Comparison of ENCODE assay signal across 9 mouse cellular contexts in genomic region chr7:90442070-90442469, GRCm38 (mm10). TPM values are rescaled to one million over a fixed set of nuclear protein-coding genes. Genes with fewer than 3 reads are reported as not detected.
DNase-seq lines count a peak whose midpoint lies in the region; ATAC-seq and TF ChIP-seq lines count a peak whose summit lies in the region.
"Had no signal": no experiment of that assay in that cellular context is flagged by ENCODE, and none has a peak within 500 bp of the region (broad histone marks: within the 10 kb centered on the region; RNA-seq: fewer than 3 reads in every experiment).

No protein-coding gene starts in this region.

- H3K36me3 ChIP-seq in heart, embryonic 11.5 days (ENCODE audit: control insufficient read depth, insufficient read depth, low read length), result no peaks in the 10 kb centered on the region
- H3K36me3 ChIP-seq in MEL (ENCODE audit: control insufficient read depth in 1 of 2, insufficient read depth in 2 of 2, low read length in 2 of 2) (peaks cover 10 to 12% of the 10 kb centered on the region in 2 experiments), macrophage (ENCODE audit: inconsistent target) (0 out of 2 replicates have a peak, but pooled peaks cover 5% of the 10 kb centered on the region)
- H3K36me3 ChIP-seq in heart, embryonic 16.5 days (ENCODE audit: control insufficient read depth, insufficient read depth), result peaks cover under 1% of the 10 kb centered on the region; the same call in 1 of the 2 replicates

- H3K4me2 ChIP-seq in heart, embryonic 11.5 days, result peak overlapping the region; percentile 89
- H3K4me2 ChIP-seq in heart, embryonic 16.5 days (ENCODE audit: low read depth, low read length), result peak overlapping the region; percentile 94

- no peaks in the 10 kb centered on the region for H3K27me3 ChIP-seq in heart, embryonic 11.5 days (ENCODE audit: control insufficient read depth, insufficient read depth, low read length)
- no peaks in the 10 kb centered on the region for H3K27me3 ChIP-seq in MEL (ENCODE audit: control insufficient read depth in 1 of 2, insufficient read depth in 2 of 2, low read length in 2 of 2)
- H3K27me3 ChIP-seq in heart, embryonic 16.5 days (ENCODE audit: control insufficient read depth, insufficient read depth, low read length), result no peaks in the 10 kb centered on the region
- H3K27me3 ChIP-seq: Patski had no signal

- no peak for DNase-seq in heart, postnatal 4 days
- DNase-seq in MEL (ENCODE audit: low read depth, low spot score), result no peak
- DNase-seq in retina, embryonic 14.5 days (ENCODE audit: low spot score), result no peak
- no peak for DNase-seq in left cerebral cortex, postnatal 10 days (ENCODE audit: extremely low spot score in 1 of 2, low spot score in 2 of 2)
- DNase-seq in ovary, postnatal 10 days (ENCODE audit: low spot score), result no peak

- H3K9ac ChIP-seq in heart, embryonic 11.5 days (ENCODE audit: low read depth, low read length), result peak overlapping the region; percentile 75
- peak overlapping the region; percentile 76 for H3K9ac ChIP-seq in MEL (ENCODE audit: control insufficient read depth, low read depth, low read length, poor library complexity, severe bottlenecking)
- H3K9ac ChIP-seq in heart, embryonic 16.5 days (ENCODE audit: low read length), result peak overlapping the region; percentile 99

- TF ChIP-seq POLR2A in MEL (IDR thresholded peaks at IDR 0.05; ENCODE audit: control insufficient read depth in 1 of 2, insufficient read depth in 1 of 2, low read depth in 1 of 2, low read length in 2 of 2, poor library complexity in 1 of 2), result no peak

- no peak for TF ChIP-seq EP300 in MEL (IDR thresholded peaks at IDR 0.05; ENCODE audit: low read depth in 1 of 2, low read length in 2 of 2)

- H3K79me2 ChIP-seq in MEL (ENCODE audit: control insufficient read depth, insufficient read depth, low read length, poor library complexity) (peaks cover 28% of the 10 kb centered on the region), macrophage (ENCODE audit: inconsistent target) (peaks cover 36% of the 10 kb centered on the region)

- peak overlapping the region; percentile 99 for H3K4me3 ChIP-seq in heart, embryonic 11.5 days (ENCODE audit: low read depth, low read length)
- H3K4me3 ChIP-seq in MEL (ENCODE audit: control insufficient read depth in 1 of 2, insufficient read depth in 1 of 2, low read depth in 2 of 2, low read length in 2 of 2) (peak overlapping the region; percentile 55 to 57), macrophage (ENCODE audit: inconsistent target) (peak overlapping the region; percentile 40)
- H3K4me3 ChIP-seq in heart, embryonic 16.5 days (ENCODE audit: low read length), result peak overlapping the region; percentile 99

- no peak for TF ChIP-seq RAD21 in MEL (IDR thresholded peaks at IDR 0.05; ENCODE audit: low read depth, low read length)

- ATAC-seq in heart, embryonic 11.5 days (replicated peaks; ENCODE audit: insufficient number of reproducible peaks, low FRiP score, low TSS enrichment), result no peak
- no peak for ATAC-seq in heart, embryonic 16.5 days (replicated peaks; ENCODE audit: extremely low read depth, insufficient read depth, low FRiP score)

- H3K27ac ChIP-seq in heart, embryonic 11.5 days (ENCODE audit: low read depth, low read length), result 0 out of 2 replicates have a peak overlapping the region, but pooled peaks have one; percentile 46
- H3K27ac ChIP-seq in MEL (ENCODE audit: control insufficient read depth, low read depth, low read length) (peak overlapping the region; percentile 81), macrophage (peak overlapping the region; percentile 45)
- peak overlapping the region; percentile 99 for H3K27ac ChIP-seq in heart, embryonic 16.5 days (ENCODE audit: low read length)

- H3K4me1 ChIP-seq in heart, embryonic 11.5 days (ENCODE audit: control insufficient read depth, insufficient read depth, low read length), result no peaks in the 10 kb centered on the region
- H3K4me1 ChIP-seq in MEL (ENCODE audit: control insufficient read depth in 1 of 2, insufficient read depth in 2 of 2, low read length in 2 of 2), result peaks cover 4 to 5% of the 10 kb centered on the region in 2 experiments; a peak in 3 of 4 replicates
- H3K4me1 ChIP-seq in heart, embryonic 16.5 days (ENCODE audit: control insufficient read depth, insufficient read depth, low read length), result peaks cover 6% of the 10 kb centered on the region

- H3K9me3 ChIP-seq in heart, embryonic 11.5 days (replicated peaks; ENCODE audit: control insufficient read depth, low read length), result no peaks in the 10 kb centered on the region
- H3K9me3 ChIP-seq in MEL (replicated peaks; ENCODE audit: insufficient read depth, low read length), result no peaks in the 10 kb centered on the region
- H3K9me3 ChIP-seq in heart, embryonic 16.5 days (replicated peaks; ENCODE audit: control insufficient read depth, low read length), result no peaks in the 10 kb centered on the region

- no peak for TF ChIP-seq CTCF in MEL (IDR thresholded peaks at IDR 0.05 in 2 of 3, conservative IDR thresholded peaks at IDR 0.05 in 1 of 3; ENCODE audit: control insufficient read depth in 1 of 3, insufficient read depth in 1 of 3, low read depth in 2 of 3, low read length in 3 of 3, poor library complexity in 1 of 3, severe bottlenecking in 1 of 3)

- intact Hi-C loops in left cerebral cortex, postnatal 10 days (cut with DNase I), result no loop called here

- WGBS in heart, embryonic 11.5 days (ENCODE audit: insufficient replicate concordance), result 17% methylated on average over 4 of the region's 4 CpGs
- 14% methylated on average over 4 of the region's 4 CpGs for WGBS in heart, embryonic 16.5 days
- WGBS in macrophage (ENCODE audit: missing documents), result 3% methylated on average over 4 of the region's 4 CpGs

RNA-seq across cellular contexts. Expression of gene Crebzf, which starts 0.5 kb away (rescaled TPM):
- 25.8 and 27.0 TPM in 2 replicates for polyA plus RNA-seq in heart, embryonic 11.5 days (2014; fragmentation: Nextera tagmentation; extraction: Ambion mirVana)
- total RNA-seq in heart, postnatal 4 days (2021), result 10 to 100 TPM; 34.4 to 37.6 TPM
- total RNA-seq in MEL (2012; rRNA removed), result 54.6 and 63.3 TPM in 2 replicates
- polyA plus RNA-seq in MEL (2012; ENCODE audit: insufficient read depth in 1 of 2, insufficient read length in 2 of 2, low read depth in 1 of 2, low replicate concordance in 2 of 2, missing spikeins in 1 of 2), result 100 to 1,000 TPM in 1 of 2 experiments, 10 to 100 TPM in 1; 78.9 to 152 TPM
- polyA plus RNA-seq in heart, embryonic 16.5 days (2015; fragmentation: Nextera tagmentation; extraction: Ambion mirVana), result 14.4 and 15.5 TPM in 2 replicates
- 100 to 1,000 TPM in 25 of 26 experiments, 10 to 100 TPM in 1; 96.9 to 295 (median 175) TPM for total RNA-seq in macrophage (2018; cell fraction: chromatin; rRNA removed)
- 10 to 100 TPM; 10.2 to 26.8 (median 18.0) TPM for total RNA-seq in macrophage (2018; cell fraction: cytosol; rRNA removed)
- 100 to 1,000 TPM in 15 of 26 experiments, 10 to 100 TPM in 11; 60.9 to 197 (median 105) TPM for total RNA-seq in macrophage (2018; cell fraction: nucleus; rRNA removed)
- polyA plus RNA-seq in macrophage (2018), result 19.9 to 39.0 TPM (median 38.2 TPM) in 3 replicates
- total RNA-seq in left cerebral cortex, postnatal 10 days (2021), result 10 to 100 TPM; 72.9 to 78.2 TPM

RNA-seq across cellular contexts. Expression of gene Tmem126a, which starts 15.0 kb away (rescaled TPM):
- 106 and 113 TPM in 2 replicates for polyA plus RNA-seq in heart, embryonic 11.5 days (2014; fragmentation: Nextera tagmentation; extraction: Ambion mirVana)
- total RNA-seq in heart, postnatal 4 days (2021), result 10 to 100 TPM; 94.6 to 98.6 TPM
- 10.3 and 14.3 TPM in 2 replicates for total RNA-seq in MEL (2012; rRNA removed)
- polyA plus RNA-seq in MEL (2012; ENCODE audit: insufficient read depth in 1 of 2, insufficient read length in 2 of 2, low read depth in 1 of 2, low replicate concordance in 2 of 2, missing spikeins in 1 of 2), result 10 to 100 TPM in 1 of 2 experiments, not detected in 1; 11.9 TPM
- 122 and 124 TPM in 2 replicates for polyA plus RNA-seq in heart, embryonic 16.5 days (2015; fragmentation: Nextera tagmentation; extraction: Ambion mirVana)
- total RNA-seq in macrophage (2018; cell fraction: chromatin; rRNA removed), result 10 to 100 TPM in 9 of 26 experiments, 1 to 10 TPM in 15, not detected in 2; 1.1 to 32.0 (median 8.8) TPM
- total RNA-seq in macrophage (2018; cell fraction: cytosol; rRNA removed), result 10 to 100 TPM; 36.1 to 94.0 (median 60.1) TPM
- total RNA-seq in macrophage (2018; cell fraction: nucleus; rRNA removed), result 10 to 100 TPM in 18 of 26 experiments, 1 to 10 TPM in 8; 3.0 to 37.0 (median 12.6) TPM
- 51.6 to 90.6 TPM (median 59.9 TPM) in 3 replicates for polyA plus RNA-seq in macrophage (2018)
- total RNA-seq in left cerebral cortex, postnatal 10 days (2021), result 10 to 100 TPM; 44.9 to 47.3 TPM

RNA-seq across cellular contexts. Expression of gene Ccdc89, which starts 15.7 kb away (rescaled TPM):
- 0.64 and 1.2 TPM in 2 replicates for polyA plus RNA-seq in heart, embryonic 11.5 days (2014; fragmentation: Nextera tagmentation; extraction: Ambion mirVana)
- total RNA-seq in heart, postnatal 4 days (2021), result under 1 TPM; 0.38 to 0.52 TPM
- not detected in 2 replicates for total RNA-seq in MEL (2012; rRNA removed)
- polyA plus RNA-seq in MEL (2012; ENCODE audit: insufficient read depth in 1 of 2, insufficient read length in 2 of 2, low read depth in 1 of 2, low replicate concordance in 2 of 2, missing spikeins in 1 of 2), result not detected
- 0.62 and 0.79 TPM in 2 replicates for polyA plus RNA-seq in heart, embryonic 16.5 days (2015; fragmentation: Nextera tagmentation; extraction: Ambion mirVana)
- under 1 TPM in 4 of 26 experiments, not detected in 22; 0.25 to 0.92 (median 0.46) TPM for total RNA-seq in macrophage (2018; cell fraction: chromatin; rRNA removed)
- total RNA-seq in macrophage (2018; cell fraction: cytosol; rRNA removed), result under 1 TPM in 24 of 26 experiments, not detected in 2; 0.05 to 0.36 (median 0.18) TPM
- under 1 TPM in 4 of 26 experiments, not detected in 22; 0.22 to 0.61 (median 0.36) TPM for total RNA-seq in macrophage (2018; cell fraction: nucleus; rRNA removed)
- 0.20 to 0.35 TPM in 2 of 3 replicates, not detected in the other for polyA plus RNA-seq in macrophage (2018)
- total RNA-seq in left cerebral cortex, postnatal 10 days (2021), result 1 to 10 TPM in 1 of 2 experiments, under 1 TPM in 1; 0.55 to 1.2 TPM

RNA-seq across cellular contexts. Expression of gene Tmem126b, which starts 33.7 kb away (rescaled TPM):
- polyA plus RNA-seq in heart, embryonic 11.5 days (2014; fragmentation: Nextera tagmentation; extraction: Ambion mirVana), result 24.0 and 35.2 TPM in 2 replicates
- total RNA-seq in heart, postnatal 4 days (2021), result 10 to 100 TPM; 13.2 to 14.3 TPM
- 7.9 and 8.1 TPM in 2 replicates for total RNA-seq in MEL (2012; rRNA removed)
- polyA plus RNA-seq in MEL (2012; ENCODE audit: insufficient read depth in 1 of 2, insufficient read length in 2 of 2, low read depth in 1 of 2, low replicate concordance in 2 of 2, missing spikeins in 1 of 2) (1 to 10 TPM in 1 of 2 experiments, not detected in 1; 7.9 TPM), macrophage (2018) (33.9 to 61.1 TPM (median 48.0 TPM) in 3 replicates)
- polyA plus RNA-seq in heart, embryonic 16.5 days (2015; fragmentation: Nextera tagmentation; extraction: Ambion mirVana), result 33.3 and 35.2 TPM in 2 replicates
- total RNA-seq in macrophage (2018; cell fraction: chromatin; rRNA removed), result 10 to 100 TPM in 13 of 26 experiments, 1 to 10 TPM in 13; 1.7 to 51.6 (median 10.3) TPM
- total RNA-seq in macrophage (2018; cell fraction: cytosol; rRNA removed), result 10 to 100 TPM in 25 of 26 experiments, 1 to 10 TPM in 1; 9.5 to 38.5 (median 30.1) TPM
- 10 to 100 TPM in 13 of 26 experiments, 1 to 10 TPM in 13; 4.0 to 55.6 (median 9.8) TPM for total RNA-seq in macrophage (2018; cell fraction: nucleus; rRNA removed)
- total RNA-seq in left cerebral cortex, postnatal 10 days (2021), result 10 to 100 TPM; 16.6 to 19.1 TPM

RNA-seq across cellular contexts. Expression of gene Dlg2, which starts 34.4 kb away (rescaled TPM):
- polyA plus RNA-seq in heart, embryonic 11.5 days (2014; fragmentation: Nextera tagmentation; extraction: Ambion mirVana), result 8.5 and 9.3 TPM in 2 replicates
- total RNA-seq in heart, postnatal 4 days (2021), result 1 to 10 TPM; 2.7 to 2.9 TPM
- 0.04 TPM in 1 of 2 replicates, not detected in the other for total RNA-seq in MEL (2012; rRNA removed)
- polyA plus RNA-seq in MEL (2012; ENCODE audit: insufficient read depth in 1 of 2, insufficient read length in 2 of 2, low read depth in 1 of 2, low replicate concordance in 2 of 2, missing spikeins in 1 of 2) (not detected), macrophage (2018) (0.13 to 0.41 TPM (median 0.18 TPM) in 3 replicates)
- 5.7 and 7.7 TPM in 2 replicates for polyA plus RNA-seq in heart, embryonic 16.5 days (2015; fragmentation: Nextera tagmentation; extraction: Ambion mirVana)
- 1 to 10 TPM in 8 of 26 experiments, under 1 TPM in 11, not detected in 7; 0.21 to 2.3 (median 0.86) TPM for total RNA-seq in macrophage (2018; cell fraction: chromatin; rRNA removed)
- total RNA-seq in macrophage (2018; cell fraction: cytosol; rRNA removed), result under 1 TPM in 20 of 26 experiments, not detected in 6; 0.03 to 0.35 (median 0.10) TPM
- total RNA-seq in macrophage (2018; cell fraction: nucleus; rRNA removed), result 1 to 10 TPM in 4 of 26 experiments, under 1 TPM in 14, not detected in 8; 0.20 to 1.5 (median 0.52) TPM
- 100 to 1,000 TPM; 426 to 445 TPM for total RNA-seq in left cerebral cortex, postnatal 10 days (2021)

Comparison
In these comparisons a context has a peak if more than half of its experiments do, and no peak if none do; other contexts are left out.
1. H3K27ac ChIP-seq: peak in every context shown above with its lines; median percentile 99 in heart, embryonic 16.5 days; 81 in MEL; 46 in heart, embryonic 11.5 days; 45 in macrophage.
2. H3K4me3 ChIP-seq: peak in every context shown above with its lines; median percentile 99 in heart, embryonic 11.5 days; 99 in heart, embryonic 16.5 days; 56 in MEL; 40 in macrophage.